Mouse (Mus musculus) adrenal gland, adult 8-10 months (tissue): Measurements from ENCODE around the gene Spag4. TPM values are rescaled to one million over a fixed set of nuclear protein-coding genes. Genes with fewer than 3 reads are reported as not detected.

ENCODE experiments used
- DNase-seq: peaks from one replicate; pipeline ENCODE4 v3.0.0; 2022
- total RNA-seq, 4 experiments: library from RNA; stranded (reverse); gene quantifications; 2 replicates each; pipeline ENCODE4 v1.2.4; 2022

Gene Spag4
- 1 to 10 TPM; 2.2 to 7.1 (median 4.4) TPM for total RNA-seq

DNA sequence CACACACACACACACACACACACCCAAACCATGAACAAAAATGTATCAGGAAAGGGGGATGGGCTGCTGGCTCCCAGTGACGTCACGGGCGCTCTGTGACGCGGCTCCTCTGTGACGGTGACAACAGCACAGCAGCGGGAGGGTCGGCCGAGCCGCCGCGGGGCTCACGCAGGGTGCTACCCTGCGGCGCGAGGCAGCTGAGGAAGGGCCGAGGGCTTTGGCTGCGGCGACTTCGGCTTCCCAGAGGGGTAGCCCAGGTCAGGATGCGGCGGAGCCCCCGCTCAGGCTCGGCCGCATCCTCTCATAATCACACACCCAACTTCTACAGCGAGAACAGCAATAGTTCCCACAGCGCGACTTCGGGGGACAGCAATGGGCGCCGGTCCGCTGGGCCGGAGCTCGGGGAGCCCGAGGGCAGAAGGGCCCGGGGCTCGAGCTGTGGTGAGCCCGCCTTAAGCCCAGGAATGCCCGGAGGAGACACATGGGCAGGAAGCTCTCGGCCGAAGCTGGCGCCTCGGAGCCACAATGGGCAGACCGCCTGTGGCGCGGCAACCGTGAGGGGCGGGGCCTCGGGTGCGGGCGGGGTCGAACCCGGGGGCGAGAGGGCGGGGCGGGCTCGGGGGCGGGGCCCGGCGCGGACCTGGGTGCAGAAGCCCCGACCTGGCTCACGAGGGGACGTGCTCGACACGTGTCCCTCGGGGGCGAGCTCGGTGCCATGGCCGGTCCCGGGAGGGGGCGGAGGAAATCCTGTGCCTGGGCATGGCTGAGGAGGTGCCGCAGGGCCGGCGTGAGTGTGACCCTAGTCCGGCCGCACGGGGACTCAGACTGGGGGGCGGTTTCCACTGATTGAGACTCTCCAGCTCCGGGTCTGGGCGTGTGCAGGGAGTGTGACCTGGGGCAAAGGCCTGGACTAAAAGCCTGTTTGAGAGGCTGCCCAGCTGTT, at the start of gene Spag4:
Spag4 (plus strand) TSS at position 77 of the 943 bp plus-strand sequence.
- DNase-seq: peak; percentile 63

DNA sequence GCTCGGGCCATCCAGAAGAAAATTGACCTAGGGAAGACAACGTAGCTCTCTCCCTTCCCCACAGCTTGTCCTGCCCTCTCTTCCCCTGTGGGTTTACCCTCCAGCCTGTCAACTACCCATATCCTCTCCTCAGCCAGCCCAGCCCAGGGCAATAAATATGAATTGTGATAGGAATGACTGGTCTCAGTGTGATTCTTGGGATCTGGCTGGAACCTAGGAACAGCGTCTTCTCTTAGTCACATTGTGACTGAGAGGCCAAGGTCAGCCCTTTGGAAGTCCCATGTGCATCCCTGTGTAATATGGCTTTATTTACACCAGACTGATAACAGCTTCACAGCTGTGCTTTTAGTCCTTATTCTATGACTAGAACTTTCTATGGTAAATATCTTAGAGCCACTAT, 46.9 kb upstream of the Spag4 start:
- no peak for DNase-seq

DNA sequence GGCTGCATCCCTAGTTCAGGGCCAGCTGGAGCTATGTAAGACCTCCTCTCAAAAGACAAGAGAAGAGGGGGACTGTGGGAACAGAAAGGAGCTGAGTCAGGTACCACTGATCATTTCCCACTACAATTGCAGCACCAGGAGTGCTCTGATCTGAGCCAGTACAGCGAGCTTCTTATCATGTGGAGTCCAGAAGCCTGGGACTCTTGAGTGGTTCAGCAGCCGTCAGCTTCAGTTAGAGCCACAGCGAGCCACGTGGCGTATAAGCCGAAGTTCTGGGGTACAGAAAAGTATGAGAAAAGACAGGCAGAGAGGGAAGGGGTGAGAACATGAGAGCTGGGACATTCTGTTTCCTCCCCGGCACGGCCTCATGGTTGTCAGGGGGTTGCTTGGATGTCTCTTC, 43.8 kb upstream of the Spag4 start:
- DNase-seq: no peak

DNA sequence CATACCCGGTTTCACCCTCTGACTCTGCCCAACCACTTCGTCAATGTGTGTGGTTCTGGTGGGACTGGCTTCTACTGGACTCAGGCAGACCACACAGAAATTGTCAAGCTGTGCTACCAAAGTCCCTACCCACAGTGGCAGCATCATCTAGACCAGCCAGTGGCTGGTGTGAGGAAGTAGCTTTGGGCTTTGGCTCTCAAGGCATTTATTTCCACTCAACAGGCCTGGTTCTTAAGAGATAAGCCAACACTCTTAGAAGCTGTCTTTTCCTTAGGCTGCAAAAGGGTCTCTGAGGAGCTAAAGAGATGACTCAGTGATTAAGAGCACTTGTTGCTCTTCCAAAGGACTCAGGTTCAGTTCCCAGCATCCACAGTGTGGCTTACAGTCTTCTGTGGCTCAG, 43.2 kb upstream of the Spag4 start:
- no peak for DNase-seq

DNA sequence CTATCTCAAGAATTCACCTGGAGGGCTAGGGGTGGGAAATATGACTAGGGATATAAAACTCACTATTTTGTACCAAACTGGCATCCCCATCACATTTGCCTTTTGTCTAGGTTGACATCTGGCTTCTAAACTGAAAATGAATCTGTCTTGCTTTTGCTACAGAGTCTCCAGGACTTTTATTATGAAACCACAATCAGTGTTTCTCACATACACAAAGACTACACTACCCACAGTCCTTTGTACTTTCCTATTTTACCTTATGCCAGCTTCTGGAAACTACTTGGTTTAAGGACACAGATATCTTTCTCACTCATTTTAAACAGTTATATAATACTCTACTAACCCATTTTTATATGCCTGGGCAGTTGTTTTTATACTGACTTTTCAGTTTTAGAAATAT, 39.5 kb upstream of the Spag4 start:
- DNase-seq: no peak

DNA sequence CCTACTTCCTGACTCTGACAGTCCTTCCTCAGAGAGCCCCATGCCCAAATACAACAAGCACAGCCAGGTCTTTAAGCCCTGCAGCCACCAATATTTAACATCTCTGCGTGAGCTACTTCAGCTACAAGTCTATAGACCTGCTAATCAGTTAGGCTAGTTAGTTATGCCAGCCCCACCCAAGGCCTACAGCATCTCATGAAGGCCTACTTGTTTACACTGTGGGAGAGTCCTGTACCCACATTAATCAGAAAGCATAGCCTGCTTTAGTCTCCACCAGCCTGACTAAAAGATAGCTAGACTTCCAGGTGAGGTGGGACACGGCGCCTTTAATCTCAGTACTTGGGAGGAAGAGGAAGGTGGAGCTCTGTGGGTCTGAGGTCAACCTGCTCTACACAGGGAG, 25.6 kb upstream of the Spag4 start:
- no peak for DNase-seq

DNA sequence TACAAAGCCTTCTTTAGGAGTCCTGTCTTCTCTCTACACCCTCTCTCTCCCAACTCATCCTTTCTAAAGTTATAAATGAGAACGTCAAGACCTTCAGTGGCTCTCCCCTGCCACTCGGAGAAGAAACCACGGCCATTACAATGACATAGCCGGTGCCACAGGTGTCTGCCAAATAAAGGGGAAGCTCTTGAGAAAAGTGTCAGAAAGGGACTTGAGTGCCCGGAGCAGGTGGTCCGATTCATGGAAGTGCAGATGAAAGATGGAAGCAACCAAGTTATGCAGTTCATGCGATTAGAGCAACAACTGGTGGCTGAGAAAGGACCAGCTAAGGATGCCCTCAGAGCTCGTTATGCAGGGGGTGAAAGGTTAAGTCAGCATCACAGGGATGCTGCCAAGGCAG, 22.1 kb upstream of the Spag4 start:
- DNase-seq: no peak

DNA sequence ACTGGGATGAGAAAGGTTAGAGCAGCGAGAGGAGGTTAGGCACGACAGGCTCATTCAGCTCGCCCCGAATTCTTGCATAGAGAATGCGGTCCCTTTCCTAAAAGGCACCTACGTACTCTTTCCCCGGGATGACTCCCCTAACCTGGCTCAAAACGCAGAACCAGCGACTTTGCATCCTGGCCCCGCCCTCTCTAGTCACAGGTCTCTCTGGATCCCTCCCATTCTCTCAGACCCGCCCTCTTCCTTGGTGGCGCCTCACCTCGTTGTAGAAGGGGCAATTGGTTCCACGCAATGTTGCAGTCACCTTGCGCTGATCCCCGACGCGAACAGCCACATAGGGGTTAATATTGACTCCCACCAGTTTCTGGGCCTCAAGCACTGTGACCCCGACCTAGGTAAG, 17.0 kb upstream of the Spag4 start:
- no peak for DNase-seq

DNA sequence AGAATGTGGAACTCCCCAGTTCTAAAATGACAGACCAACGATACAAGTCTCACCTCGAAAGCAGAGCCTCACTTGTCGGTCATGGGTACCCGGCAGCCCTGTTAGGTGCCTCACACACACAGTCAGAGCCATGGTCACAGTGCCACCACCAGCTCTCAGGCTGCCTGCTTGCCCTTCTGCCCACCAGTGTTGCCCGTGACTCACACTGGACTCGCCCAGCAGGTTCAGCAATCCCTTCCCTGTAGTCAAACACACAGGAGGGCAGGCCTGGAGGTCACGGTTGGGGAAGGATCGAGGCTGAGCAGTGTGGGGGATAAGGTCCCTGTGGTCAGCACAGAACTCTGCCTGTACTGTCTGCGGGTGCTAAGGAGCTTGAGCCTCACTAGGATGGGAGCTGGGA, 12.2 kb upstream of the Spag4 start, which contains the start of gene Fer1l4:
Fer1l4 (minus strand) TSS at position 132 of the 400 bp plus-strand sequence.
- DNase-seq: no peak

DNA sequence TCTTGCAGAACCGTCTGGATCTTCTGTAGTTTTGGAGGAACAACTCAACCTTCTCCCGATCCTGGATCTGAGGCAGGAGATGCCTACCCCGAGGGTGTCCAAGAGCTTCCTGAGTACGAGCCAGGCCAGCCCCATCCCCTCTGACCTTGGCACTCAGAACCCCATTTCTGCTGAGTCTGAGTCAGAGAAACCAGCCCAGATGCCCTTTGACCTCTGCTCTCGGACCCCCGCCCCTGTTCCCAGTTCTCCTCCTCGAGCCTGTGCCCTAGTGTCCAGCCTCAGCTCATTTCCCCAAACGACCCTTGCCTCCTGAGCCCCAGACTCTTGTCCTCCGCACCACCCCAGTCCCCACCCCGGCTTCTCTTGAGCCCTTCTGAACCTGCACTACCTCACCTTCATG, 1.2 kb downstream of the Spag4 start:
- DNase-seq: no peak

DNA sequence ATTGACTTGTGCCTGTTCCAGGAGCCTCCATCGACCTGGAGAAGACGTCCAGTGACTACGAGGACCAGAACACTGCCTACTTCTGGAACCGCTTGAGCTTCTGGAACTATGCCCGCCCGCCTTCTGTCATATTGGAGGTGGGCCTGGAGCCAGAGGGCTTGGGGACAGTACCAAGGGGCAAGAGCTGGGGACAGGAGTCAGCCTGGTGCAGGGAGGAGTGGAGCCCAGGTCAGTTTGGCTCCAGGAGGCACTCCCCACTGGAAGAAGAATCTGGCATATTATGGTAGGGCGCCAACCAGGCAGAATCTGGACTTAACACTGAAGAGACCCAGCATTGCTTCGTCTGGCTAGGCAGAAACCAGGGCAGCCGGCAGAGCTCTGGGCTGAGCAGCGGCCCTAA, 2.9 kb downstream of the Spag4 start:
- no peak for DNase-seq

DNA sequence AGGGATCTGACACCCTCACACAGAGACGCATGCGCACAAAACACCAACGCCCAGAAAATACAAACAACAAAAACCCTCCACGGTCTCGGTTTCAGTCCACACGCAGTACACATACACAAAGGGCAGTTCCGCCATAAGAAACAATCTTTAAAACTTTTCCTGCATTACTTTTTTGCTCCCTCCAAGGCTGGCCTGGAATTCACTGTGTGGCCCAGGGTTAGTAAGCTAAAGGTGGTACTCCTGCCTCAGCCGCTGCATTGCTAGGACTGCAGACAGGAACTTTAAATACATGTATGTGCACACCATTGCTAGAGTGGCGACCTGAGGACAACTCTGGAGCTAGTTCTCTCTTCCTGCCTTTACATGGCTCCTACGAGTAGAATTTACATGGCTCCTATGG, 6.3 kb downstream of the Spag4 start:
- DNase-seq: no peak

DNA sequence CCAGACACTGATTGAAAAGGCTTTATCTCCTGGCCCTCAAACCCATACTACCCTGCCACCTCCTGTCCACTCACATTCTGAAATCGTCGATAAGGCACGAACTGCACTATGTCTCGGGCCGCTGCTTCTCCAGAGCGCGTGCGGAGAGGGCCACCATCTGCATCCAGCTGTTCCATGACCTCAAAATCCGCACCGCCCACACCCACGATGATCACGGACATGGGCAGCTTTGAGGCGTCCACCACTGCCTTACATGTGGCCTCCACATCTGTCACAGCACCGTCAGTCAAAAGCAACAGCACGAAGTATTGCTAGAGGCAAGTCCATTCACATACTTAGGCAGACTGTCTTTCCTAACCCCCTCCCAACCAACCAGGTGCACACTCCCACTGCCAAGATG, 8.8 kb downstream of the Spag4 start:
- DNase-seq: no peak

DNA sequence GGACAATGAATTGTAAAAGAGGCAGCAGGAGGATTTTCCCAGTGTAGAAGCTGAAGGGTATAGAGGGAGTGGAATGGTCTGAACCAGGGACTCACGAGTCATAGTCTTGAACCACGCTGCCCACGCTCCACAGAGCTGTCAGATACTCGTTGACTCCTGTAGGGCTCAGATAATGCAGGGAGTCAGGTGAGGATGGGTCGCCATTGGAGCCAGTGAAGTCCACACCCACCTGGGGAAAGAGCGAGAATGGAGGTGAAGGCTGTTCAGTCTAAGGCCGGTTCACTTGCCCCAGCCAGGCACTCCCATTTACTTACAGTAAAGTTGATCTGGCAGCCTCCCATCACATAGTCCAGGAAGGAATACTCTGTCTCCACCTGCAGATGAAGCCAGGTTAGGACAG, 12.5 kb downstream of the Spag4 start:
- DNase-seq: no peak

DNA sequence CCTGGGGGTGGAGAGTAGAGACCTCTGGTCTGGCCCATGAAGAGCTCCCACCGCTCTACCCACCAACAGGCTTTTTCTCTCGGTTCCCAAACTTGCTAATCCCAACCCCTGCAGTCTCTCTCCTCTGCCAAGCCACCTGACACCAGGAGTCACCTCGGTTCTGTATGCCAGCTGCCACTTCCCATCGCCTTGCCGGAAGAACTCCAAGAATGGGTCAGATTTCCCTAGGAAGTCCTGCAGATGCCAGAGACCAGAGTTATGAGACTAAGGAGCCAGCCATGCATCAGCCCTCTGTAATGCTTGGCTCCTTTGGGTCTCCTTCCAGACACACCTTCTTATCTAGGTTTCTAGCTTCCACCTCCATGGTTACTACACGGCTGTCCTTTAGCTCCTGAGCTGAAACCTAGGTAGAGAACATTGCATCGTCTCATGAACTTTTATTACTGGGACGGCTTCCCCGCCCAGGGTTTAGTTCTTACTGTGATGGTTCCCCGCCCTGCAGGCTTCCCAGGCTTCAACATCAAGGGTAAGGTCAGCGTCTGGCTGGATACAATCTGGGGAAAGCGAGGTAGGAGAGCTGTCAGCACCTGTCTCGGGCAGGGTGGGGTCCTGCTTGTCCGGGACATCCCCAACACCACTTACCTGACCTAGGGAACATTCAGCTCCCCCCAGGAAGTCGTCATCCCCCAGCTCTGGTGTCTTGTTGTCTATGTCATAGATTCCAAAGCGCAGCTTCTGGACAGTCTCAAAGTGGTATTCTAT, 13.6 kb downstream of the Spag4 start:
- no peak for DNase-seq

DNA sequence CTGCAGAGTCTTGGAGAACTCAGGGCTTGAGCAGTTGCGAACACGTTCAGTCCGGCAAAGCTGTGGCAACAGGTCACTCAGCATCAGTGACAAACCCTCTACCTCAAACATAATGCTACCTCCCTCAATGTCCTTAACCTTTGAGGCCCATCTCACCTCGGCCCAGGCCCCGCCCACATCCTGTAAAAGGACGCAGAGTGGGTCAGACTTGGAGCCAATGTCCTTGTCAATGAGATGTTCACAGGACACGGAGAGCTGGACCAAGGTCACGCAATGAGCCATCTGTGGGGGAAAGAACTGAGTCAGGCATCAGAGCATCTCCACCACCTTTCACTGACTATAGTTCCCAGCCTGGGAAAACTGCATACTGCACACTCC, 14.2 kb downstream of the Spag4 start:
- DNase-seq: peak; percentile 60

DNA sequence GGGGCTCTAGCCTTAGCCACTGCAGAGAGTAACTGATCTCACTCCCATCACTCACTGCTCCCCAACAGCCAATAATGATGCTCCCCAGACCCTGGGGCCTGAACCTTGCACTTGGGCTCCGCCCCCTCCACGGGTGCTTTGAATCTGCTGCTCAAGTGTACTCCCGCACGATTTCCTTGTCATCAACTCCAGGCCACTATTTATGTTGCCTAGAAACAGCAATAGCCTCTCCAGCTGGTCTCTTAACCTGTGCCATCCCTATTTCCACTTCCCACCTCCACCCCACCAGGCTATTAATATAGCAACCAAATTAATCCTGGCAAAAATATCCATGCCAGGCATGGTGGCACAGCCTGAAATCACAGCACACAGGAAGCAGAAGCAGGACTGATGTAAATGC, 14.7 kb downstream of the Spag4 start:
- DNase-seq: no peak

DNA sequence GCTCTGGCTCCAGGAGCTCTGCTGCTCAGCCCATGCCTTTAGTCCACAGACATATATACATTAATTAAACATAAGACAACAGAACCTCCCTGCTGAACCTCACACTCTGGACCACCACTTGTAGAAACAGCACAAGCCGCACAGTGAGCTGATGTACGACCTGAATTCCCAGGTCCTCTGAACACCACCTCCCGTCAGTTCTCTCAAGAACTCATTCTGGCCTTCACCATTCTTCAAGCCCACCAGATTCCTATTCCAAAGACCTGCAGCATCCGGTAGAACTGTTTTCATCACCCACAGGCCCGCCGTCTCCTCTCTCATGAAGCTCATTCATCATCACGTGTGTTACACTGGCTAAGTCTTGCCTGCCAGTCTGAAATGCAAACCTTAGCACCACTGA, 15.4 kb downstream of the Spag4 start:
- DNase-seq: no peak

DNA sequence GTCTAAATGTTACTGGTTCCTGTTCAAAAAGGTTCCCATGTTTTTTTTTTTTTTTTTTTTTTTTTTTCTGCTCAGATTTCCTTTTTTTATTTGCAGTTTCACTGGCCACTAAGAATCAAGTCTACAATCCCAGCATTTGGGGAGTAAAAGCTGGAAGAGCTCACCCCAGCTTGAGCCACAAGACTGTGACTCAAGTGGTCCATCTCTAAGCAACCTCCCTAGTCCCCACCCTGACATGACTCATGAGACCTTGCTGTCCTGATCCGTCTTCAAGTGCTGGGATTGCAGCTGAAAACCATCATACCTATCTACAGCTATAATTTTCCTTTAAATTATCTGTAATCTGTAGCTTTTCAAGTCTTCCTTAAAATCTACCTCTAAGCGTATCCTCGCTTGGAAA, 19.6 kb downstream of the Spag4 start:
- DNase-seq: no peak

DNA sequence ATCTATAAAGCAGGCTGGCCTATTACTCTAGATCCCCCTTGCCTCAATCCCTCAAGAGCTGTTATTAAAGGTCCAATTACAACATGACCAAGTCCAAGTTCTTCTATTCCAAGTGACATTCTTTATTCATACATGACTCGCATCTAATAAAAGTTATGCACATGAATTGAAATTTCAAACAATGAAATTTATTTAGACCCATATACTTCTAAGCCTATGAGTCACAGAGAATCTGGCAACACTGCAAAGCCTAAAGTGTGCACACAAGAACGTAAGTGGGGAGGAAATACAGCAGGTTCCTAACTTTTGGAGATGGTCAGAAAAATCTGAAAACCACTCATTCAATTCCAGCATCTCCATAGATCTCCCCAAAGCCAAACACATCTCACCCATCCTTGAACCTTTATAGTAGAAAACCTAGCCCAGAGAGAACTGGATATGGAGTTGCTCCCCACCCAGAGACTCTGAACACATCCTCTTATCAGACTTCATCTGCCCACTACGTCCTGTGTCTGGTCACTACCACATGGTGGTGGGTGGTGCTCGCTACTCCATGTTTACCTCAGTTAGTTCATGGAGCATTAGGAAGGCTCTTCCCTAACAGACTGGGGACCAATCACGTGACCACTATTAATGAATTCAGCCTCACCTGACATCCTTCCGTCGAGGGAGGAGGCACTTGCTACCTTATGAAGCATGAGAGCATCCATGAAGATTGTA, 22.6 kb downstream of the Spag4 start:
- no peak for DNase-seq

DNA sequence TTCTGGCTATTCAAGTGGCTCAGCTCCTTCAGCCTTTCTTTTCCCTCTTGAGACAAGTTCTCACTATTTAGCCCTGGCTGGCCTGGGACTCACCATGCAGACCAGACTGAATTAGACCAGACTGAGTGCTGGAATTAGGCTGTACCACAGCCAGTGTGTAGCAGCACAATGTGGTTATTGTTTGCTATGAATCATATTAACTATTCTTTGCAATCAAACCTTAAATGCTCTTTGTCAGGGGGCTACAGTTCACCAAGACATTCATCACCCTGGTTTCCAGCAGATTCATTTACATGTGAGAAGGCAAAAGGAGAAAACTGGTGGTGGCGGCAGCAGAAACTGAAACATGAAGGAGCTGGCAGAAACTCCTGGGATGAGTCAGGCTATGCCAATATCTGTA, 24.8 kb downstream of the Spag4 start:
- DNase-seq: no peak

DNA sequence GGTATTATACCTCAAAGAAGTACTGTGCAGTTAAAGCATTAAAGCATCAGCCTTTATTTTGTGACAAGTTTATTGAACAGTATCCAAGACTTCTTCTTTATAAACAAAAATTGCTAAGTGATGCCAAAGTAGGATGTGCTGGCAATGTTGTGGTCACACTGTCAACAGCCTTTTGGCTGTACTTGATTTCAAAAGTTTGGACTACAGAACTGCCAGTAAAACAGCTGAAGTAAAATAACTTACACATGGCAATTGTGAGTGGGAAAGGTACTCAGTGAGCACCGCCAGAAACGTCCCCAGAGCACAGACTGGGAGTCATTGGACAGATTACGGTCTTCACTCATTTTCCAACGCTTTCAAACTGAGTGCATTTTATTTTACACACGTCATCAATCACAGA, 27.0 kb downstream of the Spag4 start:
- no peak for DNase-seq
